In genomic region chr9:110264991-110265390, GRCm38 (mm10) we compare ENCODE assay signal across 26 mouse cellular contexts. TPM values are rescaled to one million over a fixed set of nuclear protein-coding genes. Genes with fewer than 3 reads are reported as not detected.
DNase-seq lines count a peak whose midpoint lies in the region; ATAC-seq and TF ChIP-seq lines count a peak whose summit lies in the region.
"Had no signal": no experiment of that assay in that cellular context is flagged by ENCODE, and none has a peak within 500 bp of the region (broad histone marks: within the 10 kb centered on the region; RNA-seq: fewer than 3 reads in every experiment).

No protein-coding gene starts in this region.

- DNase-seq in hindbrain, embryonic 11.5 days (ENCODE audit: low spot score), result no peak
- DNase-seq in limb, embryonic 10.5 days (ENCODE audit: low spot score), result no peak
- DNase-seq in midbrain, embryonic 14.5 days, result peak; percentile 31
- no peak for DNase-seq in midbrain, postnatal 0 days (ENCODE audit: low spot score)
- DNase-seq in testis, postnatal 10 days (ENCODE audit: low spot score), result peak; percentile 34
- no peak for DNase-seq in testis, postnatal 14 days (ENCODE audit: low spot score)
- DNase-seq: adrenal gland, postnatal 10 days; adrenal gland, postnatal 36 days; B cell, adult 2 months; cerebellum, adult 18-20 months; cerebellum, adult 9-10 months; cerebellum, postnatal 14 days; gastrocnemius, postnatal 25 days; heart, adult 18-20 months; heart, postnatal 10 days; heart, postnatal 36 days had no signal

- no peaks in the 10 kb centered on the region for H3K4me1 ChIP-seq in hindbrain, embryonic 15.5 days (replicated peaks)
- no peaks in the 10 kb centered on the region for H3K4me1 ChIP-seq in hindbrain, embryonic 11.5 days (replicated peaks; ENCODE audit: control insufficient read depth, insufficient read depth, low read length)
- no peaks in the 10 kb centered on the region for H3K4me1 ChIP-seq in limb, embryonic 15.5 days
- no peaks in the 10 kb centered on the region for H3K4me1 ChIP-seq in limb, embryonic 10.5 days
- H3K4me1 ChIP-seq in midbrain, embryonic 14.5 days (ENCODE audit: control insufficient read depth, insufficient read depth, low read length), result no peaks in the 10 kb centered on the region
- H3K4me1 ChIP-seq in midbrain, postnatal 0 days (ENCODE audit: insufficient read depth, low read length), result no peaks in the 10 kb centered on the region; the same call in 1 of the 2 replicates
- H3K4me1 ChIP-seq: forebrain, embryonic 15.5 days; heart, embryonic 12.5 days; heart, embryonic 15.5 days; hindbrain, embryonic 10.5 days had no signal

- H3K9ac ChIP-seq in hindbrain, embryonic 15.5 days, result no peak overlapping the region
- no peak overlapping the region for H3K9ac ChIP-seq in hindbrain, embryonic 11.5 days (ENCODE audit: low read depth, low read length)
- H3K9ac ChIP-seq in limb, embryonic 15.5 days, result no peak overlapping the region
- no peak overlapping the region for H3K9ac ChIP-seq in midbrain, embryonic 14.5 days (replicated peaks; ENCODE audit: low read length)
- H3K9ac ChIP-seq in midbrain, postnatal 0 days (replicated peaks; ENCODE audit: low read length, poor library complexity, severe bottlenecking), result no peak overlapping the region
- H3K9ac ChIP-seq: forebrain, embryonic 15.5 days; heart, embryonic 12.5 days; heart, embryonic 15.5 days; hindbrain, embryonic 14.5 days had no signal

- no peak overlapping the region for H3K4me3 ChIP-seq in hindbrain, embryonic 15.5 days
- no peak overlapping the region for H3K4me3 ChIP-seq in hindbrain, embryonic 11.5 days (ENCODE audit: low read depth, low read length)
- no peak overlapping the region for H3K4me3 ChIP-seq in limb, embryonic 15.5 days
- H3K4me3 ChIP-seq in limb, embryonic 10.5 days, result no peak overlapping the region
- H3K4me3 ChIP-seq in midbrain, embryonic 14.5 days (replicated peaks; ENCODE audit: low read depth, low read length), result no peak overlapping the region
- no peak overlapping the region for H3K4me3 ChIP-seq in midbrain, postnatal 0 days (ENCODE audit: low read depth, low read length)
- H3K4me3 ChIP-seq: forebrain, embryonic 15.5 days; heart, embryonic 12.5 days; heart, embryonic 15.5 days; hindbrain, embryonic 10.5 days had no signal

- H3K27me3 ChIP-seq in hindbrain, embryonic 15.5 days, result no peaks in the 10 kb centered on the region
- no peaks in the 10 kb centered on the region for H3K27me3 ChIP-seq in hindbrain, embryonic 11.5 days (ENCODE audit: control insufficient read depth, insufficient read depth, low read length)
- no peaks in the 10 kb centered on the region for H3K27me3 ChIP-seq in limb, embryonic 15.5 days
- H3K27me3 ChIP-seq in limb, embryonic 10.5 days (ENCODE audit: low read depth, poor library complexity, severe bottlenecking), result no peaks in the 10 kb centered on the region
- H3K27me3 ChIP-seq in midbrain, embryonic 14.5 days (ENCODE audit: control insufficient read depth, insufficient read depth, low read length), result no peaks in the 10 kb centered on the region
- no peaks in the 10 kb centered on the region for H3K27me3 ChIP-seq in midbrain, postnatal 0 days (ENCODE audit: insufficient read depth, low read length)
- H3K27me3 ChIP-seq: CH12.LX; forebrain, embryonic 15.5 days; heart, embryonic 15.5 days had no signal

- ATAC-seq in hindbrain, embryonic 15.5 days (ENCODE audit: low FRiP score, low read depth), result 0 out of 2 replicates have a peak, but pooled peaks have one; percentile 38
- no peak for ATAC-seq in hindbrain, embryonic 11.5 days (ENCODE audit: low FRiP score)
- 0 out of 2 replicates have a peak, but pooled peaks have one; percentile 55 for ATAC-seq in limb, embryonic 15.5 days (ENCODE audit: insufficient number of reproducible peaks, low FRiP score, low TSS enrichment, low read depth)
- ATAC-seq in midbrain, embryonic 14.5 days (ENCODE audit: low FRiP score, low TSS enrichment), result no peak
- ATAC-seq in midbrain, postnatal 0 days (ENCODE audit: low FRiP score), result no peak
- ATAC-seq: forebrain, embryonic 15.5 days; Patski had no signal

- H3K36me3 ChIP-seq in hindbrain, embryonic 15.5 days, result peaks cover 19% of the 10 kb centered on the region
- no peaks in the 10 kb centered on the region for H3K36me3 ChIP-seq in hindbrain, embryonic 11.5 days (ENCODE audit: control insufficient read depth, insufficient read depth, low read length)
- no peaks in the 10 kb centered on the region for H3K36me3 ChIP-seq in limb, embryonic 15.5 days
- H3K36me3 ChIP-seq in limb, embryonic 10.5 days, result no peaks in the 10 kb centered on the region
- peaks cover 25% of the 10 kb centered on the region for H3K36me3 ChIP-seq in midbrain, embryonic 14.5 days (ENCODE audit: control insufficient read depth, insufficient read depth, low read length)
- peaks cover 20% of the 10 kb centered on the region for H3K36me3 ChIP-seq in midbrain, postnatal 0 days (ENCODE audit: insufficient read depth, low read length)
- H3K36me3 ChIP-seq: G1E; heart, embryonic 12.5 days; heart, embryonic 15.5 days had no signal

- 85% methylated on average over 9 of the region's 9 CpGs for WGBS in hindbrain, embryonic 15.5 days
- WGBS in hindbrain, embryonic 11.5 days, result 83% methylated on average over 9 of the region's 9 CpGs
- 69% methylated on average over 9 of the region's 9 CpGs for WGBS in limb, embryonic 15.5 days
- 82% methylated on average over 9 of the region's 9 CpGs for WGBS in limb, embryonic 10.5 days
- 54% methylated on average over 9 of the region's 9 CpGs for WGBS in midbrain, embryonic 14.5 days
- WGBS in midbrain, postnatal 0 days, result 61% methylated on average over 9 of the region's 9 CpGs

- no peak overlapping the region for H3K4me2 ChIP-seq in hindbrain, embryonic 15.5 days
- H3K4me2 ChIP-seq in hindbrain, embryonic 11.5 days (replicated peaks; ENCODE audit: low read depth, low read length), result no peak overlapping the region
- no peak overlapping the region for H3K4me2 ChIP-seq in limb, embryonic 15.5 days
- H3K4me2 ChIP-seq in midbrain, embryonic 14.5 days (ENCODE audit: low read length), result no peak overlapping the region
- no peak overlapping the region for H3K4me2 ChIP-seq in midbrain, postnatal 0 days (ENCODE audit: low read depth, low read length, poor library complexity, severe bottlenecking)
- H3K4me2 ChIP-seq: forebrain, embryonic 15.5 days; heart, embryonic 12.5 days; heart, embryonic 15.5 days; hindbrain, embryonic 14.5 days had no signal

- no peak for TF ChIP-seq CTCF in midbrain, postnatal 0 days (IDR thresholded peaks at IDR 0.05)

- no peak overlapping the region for H3K27ac ChIP-seq in hindbrain, embryonic 15.5 days (replicated peaks)
- no peak overlapping the region for H3K27ac ChIP-seq in hindbrain, embryonic 11.5 days (ENCODE audit: low read depth, low read length)
- H3K27ac ChIP-seq in limb, embryonic 15.5 days, result no peak overlapping the region
- H3K27ac ChIP-seq in limb, embryonic 10.5 days, result no peak overlapping the region
- H3K27ac ChIP-seq in midbrain, embryonic 14.5 days (replicated peaks; ENCODE audit: low read depth, low read length), result no peak overlapping the region
- no peak overlapping the region for H3K27ac ChIP-seq in midbrain, postnatal 0 days (ENCODE audit: low read depth, low read length)
- H3K27ac ChIP-seq: forebrain, embryonic 15.5 days; heart, embryonic 15.5 days; hindbrain, embryonic 10.5 days; hindbrain, embryonic 14.5 days had no signal

- H3K9me3 ChIP-seq in hindbrain, embryonic 15.5 days, result no peaks in the 10 kb centered on the region
- H3K9me3 ChIP-seq in hindbrain, embryonic 11.5 days (ENCODE audit: control insufficient read depth, low read length), result no peaks in the 10 kb centered on the region
- H3K9me3 ChIP-seq in limb, embryonic 15.5 days, result no peaks in the 10 kb centered on the region
- no peaks in the 10 kb centered on the region for H3K9me3 ChIP-seq in limb, embryonic 10.5 days (replicated peaks)
- no peaks in the 10 kb centered on the region for H3K9me3 ChIP-seq in midbrain, embryonic 14.5 days (ENCODE audit: control insufficient read depth, low read length)
- no peaks in the 10 kb centered on the region for H3K9me3 ChIP-seq in midbrain, postnatal 0 days (ENCODE audit: low read length)
- H3K9me3 ChIP-seq: forebrain, embryonic 15.5 days; G1E; heart, embryonic 12.5 days; heart, embryonic 15.5 days; hindbrain, embryonic 10.5 days had no signal

RNA-seq across cellular contexts. Expression of gene Cspg5, which starts 21.4 kb away (rescaled TPM):
- 181 and 199 TPM in 2 replicates for polyA plus RNA-seq in hindbrain, embryonic 15.5 days (2015; fragmentation: Nextera tagmentation; extraction: Ambion mirVana)
- 12.6 and 15.0 TPM in 2 replicates for polyA plus RNA-seq in hindbrain, embryonic 11.5 days (2014; fragmentation: Nextera tagmentation; extraction: Ambion mirVana)
- 4.0 and 8.9 TPM in 2 replicates for polyA plus RNA-seq in limb, embryonic 15.5 days (2015; fragmentation: Nextera tagmentation; extraction: Ambion mirVana)
- 0.11 and 0.13 TPM in 2 replicates for polyA plus RNA-seq in limb, embryonic 10.5 days (2016; fragmentation: Nextera tagmentation; extraction: Ambion mirVana)
- polyA plus RNA-seq in midbrain, embryonic 14.5 days (2014; fragmentation: Nextera tagmentation; extraction: Ambion mirVana), result 105 and 178 TPM in 2 replicates
- total RNA-seq in midbrain, postnatal 0 days (2014; rRNA removed), result 456 and 504 TPM in 2 replicates
- polyA plus RNA-seq in midbrain, postnatal 0 days (2015; fragmentation: Nextera tagmentation; extraction: Ambion mirVana), result 325 and 340 TPM in 2 replicates

RNA-seq across cellular contexts. Expression of gene Elp6, which starts 40.0 kb away (rescaled TPM):
- polyA plus RNA-seq in hindbrain, embryonic 15.5 days (2015; fragmentation: Nextera tagmentation; extraction: Ambion mirVana), result 41.8 and 42.1 TPM in 2 replicates
- 35.1 and 41.9 TPM in 2 replicates for polyA plus RNA-seq in hindbrain, embryonic 11.5 days (2014; fragmentation: Nextera tagmentation; extraction: Ambion mirVana)
- polyA plus RNA-seq in limb, embryonic 15.5 days (2015; fragmentation: Nextera tagmentation; extraction: Ambion mirVana), result 22.9 and 25.9 TPM in 2 replicates
- 46.6 and 46.7 TPM in 2 replicates for polyA plus RNA-seq in limb, embryonic 10.5 days (2016; fragmentation: Nextera tagmentation; extraction: Ambion mirVana)
- polyA plus RNA-seq in midbrain, embryonic 14.5 days (2014; fragmentation: Nextera tagmentation; extraction: Ambion mirVana), result 43.4 and 43.5 TPM in 2 replicates
- total RNA-seq in midbrain, postnatal 0 days (2014; rRNA removed), result 28.8 and 35.5 TPM in 2 replicates
- polyA plus RNA-seq in midbrain, postnatal 0 days (2015; fragmentation: Nextera tagmentation; extraction: Ambion mirVana), result 30.5 and 34.8 TPM in 2 replicates

Comparison
In these comparisons a context has a peak if more than half of its experiments do, and no peak if none do; other contexts are left out.
1. ATAC-seq: peak in hindbrain, embryonic 15.5 days (single experiment) and limb, embryonic 15.5 days (single experiment); none in hindbrain, embryonic 11.5 days (single experiment), midbrain, embryonic 14.5 days (single experiment) and midbrain, postnatal 0 days (single experiment).
2. DNase-seq: peak in midbrain, embryonic 14.5 days (single experiment) and testis, postnatal 10 days (single experiment); none in hindbrain, embryonic 11.5 days (single experiment), limb, embryonic 10.5 days (single experiment), midbrain, postnatal 0 days (single experiment) and testis, postnatal 14 days (single experiment).